Mouse (Mus musculus) neural tube, embryonic 11.5 days (tissue): ENCODE results near the gene Gsto1. TPM values are rescaled to one million over a fixed set of nuclear protein-coding genes. Genes with fewer than 3 reads are reported as not detected.

ENCODE experiments used
- ATAC-seq: fragments of 200-750 bp; cut with Nextera tagmentation; 2 replicates; pipeline ENCODE4 v1.8.0; 2017; ENCODE audit warnings: moderate number of reproducible peaks, mild to moderate bottlenecking, moderate TSS enrichment, moderate library complexity; ENCODE audit not compliant: insufficient read depth, low FRiP score, low TSS enrichment
- DNase-seq: peaks from one replicate; pipeline ENCODE4 v3.0.0-alpha.2; 2015; ENCODE audit warnings: low spot score
- H3K27ac ChIP-seq: fragments of 300-500 bp; sonication (generic); 2 replicates; pipeline ENCODE4 v1.5.1; 2014; ENCODE audit warnings: low read depth, mild to moderate bottlenecking, low read length
- H3K27me3 ChIP-seq: fragments of 300-500 bp; sonication (generic); 2 replicates; pipeline ENCODE4 v1.6.1; 2014; ENCODE audit warnings: mild to moderate bottlenecking, low read length, mixed read lengths; ENCODE audit not compliant: control insufficient read depth, insufficient read depth
- H3K36me3 ChIP-seq: fragments of 300-500 bp; sonication (generic); 2 replicates; pipeline ENCODE4 v1.6.1; 2014; ENCODE audit warnings: mild to moderate bottlenecking, low read length, moderate library complexity, mixed read lengths; ENCODE audit not compliant: control insufficient read depth, insufficient read depth
- H3K4me1 ChIP-seq: fragments of 300-500 bp; sonication (generic); 2 replicates; pipeline ENCODE4 v1.6.1; 2014; ENCODE audit warnings: low read length, mixed read lengths; ENCODE audit not compliant: control insufficient read depth, insufficient read depth
- H3K4me2 ChIP-seq: fragments of 300-500 bp; sonication (generic); 2 replicates; pipeline ENCODE4 v1.6.1; 2014; ENCODE audit warnings: low read depth, mild to moderate bottlenecking, moderate library complexity
- H3K4me3 ChIP-seq: fragments of 300-500 bp; sonication (generic); 2 replicates; pipeline ENCODE4 v1.5.1; 2014; ENCODE audit warnings: low read depth, low read length
- H3K9ac ChIP-seq: fragments of 300-500 bp; sonication (generic); 2 replicates; pipeline ENCODE4 v1.6.1; 2014; ENCODE audit warnings: mild to moderate bottlenecking, low read length
- H3K9me3 ChIP-seq: fragments of 300-500 bp; sonication (generic); 2 replicates; pipeline ENCODE4 v1.6.1; 2016; ENCODE audit warnings: low read length; ENCODE audit not compliant: control insufficient read depth
- WGBS: fragments of 180-500 bp; shearing (Covaris S2); extraction: QIAGEN DNeasy Blood & Tissue Kit; methylation state at CpG from one replicate; pipeline ENCODE4 v1.1.7; 2014; 5-methylcytosine and 5-hydroxymethylcytosine counted together
- polyA plus RNA-seq: library from polyadenylated mRNA; unstranded; fragments of >200 nt; fragmentation: Nextera tagmentation; extraction: Ambion mirVana; gene quantifications from 2 replicates; pipeline ENCODE4 v1.2.1, GENCODE M21; 2014

Gene Gsto1
- polyA plus RNA-seq: 130 and 136 TPM in 2 replicates

DNA sequence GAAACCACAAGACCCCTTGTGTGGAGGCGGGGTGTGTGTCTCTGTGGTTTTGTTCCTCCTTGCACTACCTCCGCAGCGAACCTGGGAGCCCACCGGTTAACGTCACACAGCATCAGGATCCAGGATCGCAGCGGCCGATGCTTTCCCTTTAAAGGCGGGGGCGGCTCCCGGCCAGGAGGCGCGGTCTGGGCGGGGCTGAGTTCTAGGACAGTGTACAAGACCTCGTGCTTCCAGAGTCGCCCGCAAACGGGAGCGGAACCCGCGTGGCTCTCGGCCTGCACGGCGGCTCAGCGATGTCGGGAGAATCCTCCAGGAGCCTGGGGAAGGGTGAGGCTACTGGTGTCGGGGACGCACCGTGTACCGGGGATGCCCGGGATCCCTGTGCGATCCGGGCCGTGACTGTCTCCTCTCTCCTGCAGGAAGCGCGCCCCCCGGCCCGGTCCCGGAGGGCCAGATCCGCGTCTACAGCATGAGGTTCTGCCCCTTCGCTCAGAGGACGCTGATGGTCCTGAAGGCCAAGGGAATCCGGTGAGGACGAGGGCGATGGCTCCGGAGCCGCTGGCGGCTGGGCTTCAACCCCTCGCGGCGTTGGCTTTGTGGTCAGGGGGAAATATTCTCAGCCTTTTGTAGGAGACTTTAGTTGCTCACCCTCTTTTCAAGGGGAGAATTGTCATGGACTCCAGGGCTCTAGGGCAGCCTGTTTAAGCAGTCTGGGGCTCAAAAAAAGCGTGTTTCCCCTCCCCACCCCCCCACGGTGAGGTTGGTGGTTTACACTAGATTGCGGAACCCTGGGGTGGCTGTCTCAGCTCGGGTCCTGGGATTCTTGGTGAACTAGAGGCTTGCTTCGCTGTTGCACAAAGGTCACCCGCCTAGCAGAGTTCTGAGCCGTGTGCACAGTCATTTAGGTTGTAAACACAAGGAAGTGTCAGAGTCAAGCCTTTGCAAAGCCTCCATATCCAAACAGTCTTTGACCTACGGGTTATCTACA is at the start of gene Gsto1:
Gene Gsto1, plus strand, starts transcription at position 175 of the 988 bp plus-strand sequence.
- no peaks in the 10 kb centered on the region for H3K4me1 ChIP-seq
- WGBS: under 1% methylated on average over 60 of the region's 60 CpGs
- H3K27me3 ChIP-seq: no peaks in the 10 kb centered on the region
- no peaks in the 10 kb centered on the region for H3K9me3 ChIP-seq
- DNase-seq (peak; percentile 90), ATAC-seq (peak; percentile 93)
- peak within 1 kb of the TSS; percentile 77 for H3K9ac ChIP-seq
- peak within 1 kb of the TSS; percentile 61 for H3K4me3 ChIP-seq
- peak within 1 kb of the TSS; percentile 67 for H3K27ac ChIP-seq
- H3K36me3 ChIP-seq: no peaks in the 10 kb centered on the region; the same call in 1 of the 2 replicates
- H3K4me2 ChIP-seq: peak within 1 kb of the TSS; percentile 95

DNA sequence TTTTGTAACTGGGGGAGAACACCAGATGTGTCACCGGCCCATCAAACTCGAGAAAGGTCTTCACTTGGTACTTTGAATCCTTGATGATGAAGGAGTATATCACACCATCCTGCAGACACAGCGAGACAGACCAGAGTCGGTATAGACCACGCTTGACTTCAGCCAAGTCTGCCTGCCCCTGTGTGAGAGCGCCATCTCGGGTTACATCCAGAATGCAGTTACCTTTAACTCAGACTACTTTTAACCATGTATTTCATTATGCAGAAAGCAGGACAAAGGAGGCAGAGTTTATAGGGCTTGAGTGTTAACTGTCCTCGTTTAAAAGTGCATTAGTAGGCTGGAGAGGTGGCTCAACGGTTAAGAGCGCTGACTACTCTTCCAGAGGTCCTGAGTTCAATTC is 42.7 kb upstream of the Gsto1 start:
- DNase-seq (no peak), ATAC-seq (no peak)
- H3K4me2 ChIP-seq: no peak overlapping the region
- no peaks in the 10 kb centered on the region for H3K9me3 ChIP-seq
- WGBS: 83% methylated on average over 10 of the region's 10 CpGs
- H3K27ac ChIP-seq: no peak overlapping the region
- H3K4me3 ChIP-seq: no peak overlapping the region
- H3K4me1 ChIP-seq: no peaks in the 10 kb centered on the region
- H3K9ac ChIP-seq: no peak overlapping the region
- H3K27me3 ChIP-seq: no peaks in the 10 kb centered on the region
- H3K36me3 ChIP-seq: no peaks in the 10 kb centered on the region

DNA sequence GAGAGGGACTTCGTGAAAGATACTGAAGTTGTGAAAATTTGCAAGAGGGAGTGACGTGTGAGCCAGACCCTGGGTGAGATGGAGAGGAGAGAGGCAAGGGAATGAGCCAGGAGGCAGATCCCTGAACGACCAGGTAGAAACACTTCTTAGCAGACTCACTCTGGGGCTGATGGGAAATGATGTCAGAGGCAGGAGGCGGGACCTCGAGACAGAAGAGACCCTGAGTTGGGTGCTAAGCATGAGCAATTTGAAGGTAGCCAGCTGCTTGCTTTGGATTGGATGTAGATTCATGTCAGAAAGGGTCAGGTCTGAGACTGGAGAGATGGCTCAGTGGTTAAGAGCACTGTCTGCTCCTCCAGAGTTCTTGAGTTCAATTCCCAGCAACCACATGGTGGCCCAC is 40.0 kb upstream of the Gsto1 start:
- 86% methylated on average over 5 of the region's 5 CpGs for WGBS
- no peak overlapping the region for H3K4me3 ChIP-seq
- ATAC-seq (no peak), DNase-seq (no peak)
- H3K4me1 ChIP-seq: no peaks in the 10 kb centered on the region
- no peak overlapping the region for H3K9ac ChIP-seq
- H3K9me3 ChIP-seq: no peaks in the 10 kb centered on the region
- H3K36me3 ChIP-seq: no peaks in the 10 kb centered on the region
- no peak overlapping the region for H3K27ac ChIP-seq
- no peaks in the 10 kb centered on the region for H3K27me3 ChIP-seq
- no peak overlapping the region for H3K4me2 ChIP-seq

DNA sequence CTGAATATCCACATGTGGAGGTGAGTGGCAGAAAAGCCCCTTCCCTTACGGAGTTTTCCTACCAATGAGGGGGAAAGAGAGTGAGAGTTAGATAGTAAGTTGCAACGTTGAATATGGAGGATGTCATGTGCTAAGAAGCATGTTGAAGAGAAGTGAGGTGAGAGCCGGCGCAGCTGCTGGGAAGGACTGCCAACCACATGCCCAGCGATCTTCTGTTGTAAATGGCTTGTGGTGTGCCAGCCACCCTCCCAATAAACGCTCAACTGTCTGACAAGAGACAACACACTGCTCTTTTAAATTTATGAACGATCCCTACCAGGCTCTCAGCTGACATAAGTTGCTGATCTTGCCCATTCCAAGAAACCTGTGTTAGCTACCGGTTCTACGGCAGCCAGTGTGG is 37.1 kb upstream of the Gsto1 start:
- Histone ChIP-seq H3K27me3 (no peaks in the 10 kb centered on the region), H3K4me2 (no peak overlapping the region)
- 90% methylated on average over 9 of the region's 9 CpGs for WGBS

DNA sequence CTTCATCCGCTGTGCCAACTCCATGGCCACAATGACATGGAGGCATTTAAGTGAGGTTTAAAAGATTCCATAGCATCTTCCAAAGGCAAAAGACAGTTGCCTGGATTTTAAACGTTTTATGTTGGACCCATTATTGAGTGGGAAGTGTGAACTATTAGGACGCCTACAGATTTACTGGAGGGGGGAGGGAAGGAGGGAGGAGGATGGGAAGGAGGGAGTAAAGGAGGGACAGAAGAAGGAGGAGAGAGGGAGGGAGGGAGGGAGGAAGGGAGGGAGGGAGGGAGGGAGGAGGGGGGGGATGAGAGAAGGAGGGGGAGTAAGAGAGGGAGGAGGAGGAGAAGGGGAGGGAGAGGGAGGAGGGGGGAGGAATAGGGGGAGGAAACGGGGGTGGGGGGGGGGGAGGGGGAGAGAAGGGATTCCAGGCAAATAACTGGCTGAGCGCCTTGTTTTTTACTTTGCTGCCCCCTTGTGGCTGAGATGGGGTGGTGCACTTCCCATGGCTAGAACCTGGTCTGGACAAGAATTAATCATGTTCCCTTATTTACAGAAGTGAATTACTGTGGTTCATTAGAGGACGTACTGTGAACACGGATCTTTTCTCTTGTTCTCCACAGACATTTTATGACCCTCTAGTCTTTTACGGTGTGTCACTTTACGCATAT is 33.8 kb upstream of the Gsto1 start:
- Histone ChIP-seq H3K4me1 (no peaks in the 10 kb centered on the region), H3K27me3 (no peaks in the 10 kb centered on the region), H3K9me3 (no peaks in the 10 kb centered on the region), H3K4me2 (no peak overlapping the region), H3K36me3 (no peaks in the 10 kb centered on the region), H3K4me3 (no peak overlapping the region), H3K27ac (no peak overlapping the region), H3K9ac (no peak overlapping the region)
- WGBS: 23% methylated on average over 7 of the region's 9 CpGs
- DNase-seq (peak; percentile 75), ATAC-seq (no peak)

More for the DNA sequence above, 37.1 kb upstream of the Gsto1 start:
- Histone ChIP-seq H3K27ac (no peak overlapping the region), H3K4me1 (no peaks in the 10 kb centered on the region), H3K36me3 (no peaks in the 10 kb centered on the region), H3K9me3 (no peaks in the 10 kb centered on the region), H3K9ac (no peak overlapping the region), H3K4me3 (no peak overlapping the region)
- ATAC-seq (no peak), DNase-seq (no peak)

DNA sequence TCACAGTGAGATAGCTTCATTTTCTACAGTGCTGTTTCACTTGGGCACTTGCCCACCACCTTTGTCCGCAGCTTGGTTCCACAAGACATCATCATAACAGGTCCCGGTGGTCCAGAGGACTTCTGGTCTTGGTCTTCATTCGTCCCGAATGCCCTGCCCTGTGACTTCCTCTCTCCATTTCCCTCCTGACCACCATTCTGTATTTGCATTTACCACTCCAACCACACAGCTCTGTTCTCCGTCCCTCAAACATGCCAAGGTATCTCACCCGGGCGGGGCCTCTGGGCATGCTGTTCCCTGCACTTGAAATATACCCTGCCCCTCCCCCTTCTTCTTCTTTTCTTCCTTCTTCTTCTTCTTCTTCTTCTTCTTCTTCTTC is 33.3 kb upstream of the Gsto1 start:
- Histone ChIP-seq H3K4me1 (no peaks in the 10 kb centered on the region), H3K9ac (no peak overlapping the region), H3K27ac (no peak overlapping the region), H3K27me3 (no peaks in the 10 kb centered on the region), H3K4me2 (no peak overlapping the region), H3K9me3 (no peaks in the 10 kb centered on the region), H3K4me3 (no peak overlapping the region), H3K36me3 (no peaks in the 10 kb centered on the region)
- ATAC-seq (no peak), DNase-seq (no peak)
- WGBS: 61% methylated on average over 7 of the region's 7 CpGs

DNA sequence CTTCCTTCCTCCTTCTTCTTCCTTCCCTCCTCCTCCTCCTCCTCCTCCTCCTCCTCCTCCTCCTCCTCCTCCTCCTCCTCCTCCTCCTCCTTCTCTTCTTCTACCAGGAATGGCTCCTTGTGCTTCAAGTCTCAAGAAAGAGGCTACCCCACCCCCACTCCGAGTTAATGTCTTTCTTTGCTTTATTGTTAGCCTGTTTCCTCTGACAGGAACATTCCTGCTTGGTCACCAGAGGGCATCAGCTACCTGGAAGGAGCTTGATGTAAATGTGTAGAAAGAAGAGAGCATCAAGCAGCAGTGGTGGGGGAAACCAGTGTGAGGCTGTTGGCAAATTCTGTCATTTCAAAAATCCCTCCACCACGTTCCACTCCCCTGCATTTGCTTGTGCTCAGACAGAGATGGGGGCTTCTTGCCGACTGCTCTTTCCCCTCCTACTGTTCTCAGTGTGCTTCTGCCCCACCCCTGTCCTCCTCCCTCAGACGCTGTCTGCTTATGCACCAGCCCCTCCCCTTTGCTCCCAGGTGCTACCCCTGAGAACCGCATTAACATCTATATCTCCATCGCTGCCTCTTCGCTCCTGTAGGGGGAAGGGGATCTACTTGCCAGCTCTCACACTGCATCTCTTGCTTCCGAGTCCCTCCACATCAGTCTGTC is 32.5 kb upstream of the Gsto1 start:
- DNase-seq (no peak), ATAC-seq (no peak)
- Histone ChIP-seq H3K4me1 (no peaks in the 10 kb centered on the region), H3K9ac (no peak overlapping the region), H3K4me3 (no peak overlapping the region), H3K27me3 (no peaks in the 10 kb centered on the region), H3K4me2 (no peak overlapping the region), H3K36me3 (no peaks in the 10 kb centered on the region), H3K27ac (no peak overlapping the region), H3K9me3 (no peaks in the 10 kb centered on the region)
- WGBS: 25% methylated on average over 8 of the region's 8 CpGs

DNA sequence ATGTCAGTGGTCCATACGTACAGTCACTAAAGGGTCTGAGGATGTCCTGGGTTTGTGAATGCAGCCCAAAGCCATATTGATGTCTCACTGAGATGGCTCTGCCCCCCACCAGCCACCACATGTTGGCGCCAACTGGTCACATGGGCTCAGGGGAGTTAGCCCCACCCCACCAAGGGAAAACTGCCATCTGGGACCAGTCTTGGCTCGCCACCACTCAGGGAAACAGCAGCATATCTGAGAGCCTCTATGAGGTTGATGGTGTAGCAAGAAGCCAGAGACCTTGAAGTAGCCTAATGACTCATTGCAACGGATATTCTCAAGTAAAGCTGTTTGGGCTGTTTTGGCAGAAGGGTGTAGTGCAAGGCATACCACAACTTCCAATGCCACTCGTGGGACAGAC is 30.7 kb upstream of the Gsto1 start:
- no peak overlapping the region for H3K4me2 ChIP-seq
- no peaks in the 10 kb centered on the region for H3K4me1 ChIP-seq
- H3K27ac ChIP-seq: no peak overlapping the region
- WGBS: 91% methylated on average over 5 of the region's 5 CpGs
- no peaks in the 10 kb centered on the region for H3K36me3 ChIP-seq
- no peak overlapping the region for H3K9ac ChIP-seq
- no peak overlapping the region for H3K4me3 ChIP-seq
- H3K27me3 ChIP-seq: no peaks in the 10 kb centered on the region
- no peak for ATAC-seq
- no peaks in the 10 kb centered on the region for H3K9me3 ChIP-seq
- no peak for DNase-seq
